Mouse (Mus musculus) heart, postnatal 0 days (tissue): Measurements from ENCODE around the gene Acbd7. TPM values are rescaled to one million over a fixed set of nuclear protein-coding genes. Genes with fewer than 3 reads are reported as not detected.

ENCODE experiments used
- ATAC-seq: fragments of 200-750 bp; cut with Nextera tagmentation; 2 replicates; pipeline ENCODE4 v1.8.0; 2017; ENCODE audit warnings: low read depth, moderate number of reproducible peaks, moderate library complexity; ENCODE audit not compliant: insufficient read depth
- DNase-seq: peaks from one replicate; pipeline ENCODE4 v3.0.0-alpha.2; 2016; ENCODE audit warnings: low spot score
- H3K27ac ChIP-seq: fragments of 300-500 bp; sonication (generic); 2 replicates; pipeline ENCODE4 v1.5.1; 2014; ENCODE audit warnings: low read depth, mild to moderate bottlenecking
- H3K27me3 ChIP-seq: fragments of 300-500 bp; sonication (generic); 2 replicates; pipeline ENCODE4 v1.6.1; 2014; ENCODE audit warnings: low read length, mixed read lengths; ENCODE audit not compliant: control insufficient read depth, insufficient read depth
- H3K36me3 ChIP-seq: fragments of 300-500 bp; sonication (generic); replicated peaks from 2 replicates; pipeline ENCODE4 v1.6.1; 2014; ENCODE audit warnings: low read length, mixed read lengths; ENCODE audit not compliant: control insufficient read depth, insufficient read depth
- H3K4me1 ChIP-seq: fragments of 300-500 bp; sonication (generic); 2 replicates; pipeline ENCODE4 v1.6.1; 2014; ENCODE audit warnings: antibody characterized with exemption; ENCODE audit not compliant: control insufficient read depth, insufficient read depth
- H3K4me2 ChIP-seq: fragments of 300-500 bp; sonication (generic); 2 replicates; pipeline ENCODE4 v1.6.1; 2014; ENCODE audit warnings: low read depth, mild to moderate bottlenecking, low read length, moderate library complexity
- H3K4me3 ChIP-seq: fragments of 300-500 bp; sonication (generic); 2 replicates; pipeline ENCODE4 v1.5.1; 2014; ENCODE audit warnings: low read depth, low read length
- H3K9ac ChIP-seq: fragments of 300-500 bp; sonication (generic); replicated peaks from 2 replicates; pipeline ENCODE4 v1.6.1; 2014; ENCODE audit warnings: low read depth, low read length, mixed read lengths
- H3K9me3 ChIP-seq: fragments of 300-500 bp; sonication (generic); replicated peaks from 2 replicates; pipeline ENCODE4 v1.6.1; 2016; ENCODE audit warnings: low read length; ENCODE audit not compliant: control insufficient read depth
- CTCF ChIP-seq: IDR thresholded peaks from 2 replicates; pipeline ENCODE4 v1.5.1; 2016; ENCODE audit warnings: antibody characterized with exemption, control low read depth, low read depth
- EP300 ChIP-seq: IDR thresholded peaks from 2 replicates; pipeline ENCODE4 v1.6.1; 2016; ENCODE audit warnings: antibody characterized with exemption, low read depth
- WGBS: fragments of 180-500 bp; shearing (Covaris S2); extraction: QIAGEN DNeasy Blood & Tissue Kit; methylation state at CpG from one replicate; pipeline ENCODE4 v1.1.7; 2014; 5-methylcytosine and 5-hydroxymethylcytosine counted together
- polyA plus RNA-seq: library from polyadenylated mRNA; unstranded; fragments of >200 nt; fragmentation: Nextera tagmentation; extraction: Ambion mirVana; gene quantifications from 2 replicates; pipeline ENCODE4 v1.2.1, GENCODE M21; 2015
- total RNA-seq: library from RNA; depleted of rRNA; stranded (reverse); fragments of >200 nt; gene quantifications from 2 replicates; pipeline ENCODE4 v1.2.3, GENCODE M21; 2014; ENCODE audit warnings: low replicate concordance; rRNA removed

Acbd7 gene
- total and polyA plus RNA-seq, 2 experiments from 2014 or later, result 0.79 TPM; not detected in 1

DNA sequence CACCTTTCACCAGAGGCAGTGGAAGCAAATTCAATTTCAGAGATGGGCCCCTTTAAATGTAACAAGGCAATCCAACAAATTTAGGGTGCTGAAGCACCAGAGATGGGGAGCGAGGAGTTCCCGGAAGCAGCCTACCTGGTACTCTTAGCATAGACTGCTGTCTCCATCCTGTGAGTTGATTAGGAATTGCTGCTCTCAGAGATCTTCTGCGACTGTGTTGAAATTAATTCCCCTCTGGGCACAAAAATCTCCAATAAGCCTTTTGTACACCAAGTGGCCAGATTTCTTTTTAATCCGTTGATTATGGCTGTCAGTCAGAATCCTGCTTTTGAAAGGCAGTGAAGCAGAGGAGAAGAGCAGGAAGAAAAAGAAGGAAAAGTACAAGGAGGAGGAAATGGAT lies 29.2 kb downstream of the Acbd7 start:
- Histone ChIP-seq H3K4me3 (no peak overlapping the region), H3K4me1 (no peaks in the 10 kb centered on the region), H3K9ac (no peak overlapping the region), H3K27ac (no peak overlapping the region), H3K4me2 (no peak overlapping the region), H3K9me3 (no peaks in the 10 kb centered on the region), H3K36me3 (no peaks in the 10 kb centered on the region), H3K27me3 (no peaks in the 10 kb centered on the region)
- DNase-seq (no peak), ATAC-seq (no peak)
- WGBS, result 67% methylated on average over 4 of the region's 4 CpGs
- no peak for TF ChIP-seq CTCF
- TF ChIP-seq EP300, result no peak

DNA sequence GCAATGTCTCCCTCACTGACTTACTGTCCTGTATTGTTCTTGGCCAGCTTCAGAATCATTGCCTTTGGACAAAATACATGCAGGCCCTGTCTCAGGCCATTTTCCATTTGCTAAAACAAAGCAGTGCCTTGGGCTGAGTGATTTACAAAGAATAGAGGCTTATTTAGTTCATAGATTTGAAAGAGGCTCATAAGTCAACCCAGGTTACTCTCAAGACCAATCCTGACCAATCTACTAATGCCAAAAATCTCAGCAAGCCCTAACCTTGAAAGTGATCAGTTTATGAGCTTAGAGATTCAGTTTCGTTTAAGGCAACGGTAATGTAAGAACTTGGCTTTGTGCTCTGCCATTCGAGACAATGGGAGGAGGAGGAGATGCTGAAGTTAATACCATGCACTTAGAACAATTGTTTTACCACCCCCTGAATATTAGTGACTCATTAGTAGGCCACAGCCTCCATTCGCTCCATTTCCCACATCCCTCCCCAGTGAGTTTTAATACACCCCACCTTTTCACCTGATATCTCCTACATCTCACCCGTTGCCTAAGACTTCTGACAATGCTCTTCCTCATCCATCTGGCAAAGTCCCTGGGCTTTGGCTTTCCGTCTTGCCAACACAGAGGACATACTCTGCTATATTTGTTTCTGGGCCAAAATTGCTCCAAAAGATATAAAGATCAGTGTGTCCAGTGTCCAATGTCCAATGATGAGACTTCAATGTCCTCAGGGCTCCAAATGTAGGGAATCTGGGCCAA lies 51.3 kb downstream of the Acbd7 start:
- no peak for TF ChIP-seq EP300
- TF ChIP-seq CTCF, result no peak
- ATAC-seq, result no peak
- H3K4me2 ChIP-seq, result no peak overlapping the region
- no peaks in the 10 kb centered on the region for H3K9me3 ChIP-seq
- DNase-seq, result no peak
- H3K9ac ChIP-seq, result no peak overlapping the region
- H3K4me3 ChIP-seq, result no peak overlapping the region
- no peaks in the 10 kb centered on the region for H3K4me1 ChIP-seq
- no peaks in the 10 kb centered on the region for H3K27me3 ChIP-seq
- WGBS, result 73% methylated on average over 6 of the region's 6 CpGs
- H3K27ac ChIP-seq, result no peak overlapping the region
- no peaks in the 10 kb centered on the region for H3K36me3 ChIP-seq

Other genes starting within 250 kb of the Acbd7 start
- 28.1 and 31.1 TPM in 2 replicates for gene Fam171a1, start 221.9 kb upstream of the Acbd7 start, total RNA-seq
- 14.8 and 15.4 TPM in 2 replicates for gene Fam171a1, start 221.9 kb upstream of the Acbd7 start, polyA plus RNA-seq
- gene Nmt2, start 52.0 kb upstream of the Acbd7 start, total RNA-seq, result 14.9 and 20.7 TPM in 2 replicates
- gene Nmt2, start 52.0 kb upstream of the Acbd7 start, polyA plus RNA-seq, result 17.3 and 18.1 TPM in 2 replicates
- gene Rpp38, start 3.5 kb upstream of the Acbd7 start, total RNA-seq, result 1.2 and 2.5 TPM in 2 replicates
- 10.1 and 11.3 TPM in 2 replicates for gene Rpp38, start 3.5 kb upstream of the Acbd7 start, polyA plus RNA-seq
- gene Olah, start 61.0 kb downstream of the Acbd7 start, total RNA-seq, result not detected in 2 replicates
- not detected in 2 replicates for gene Olah, start 61.0 kb downstream of the Acbd7 start, polyA plus RNA-seq
- gene Meig1, start 86.5 kb downstream of the Acbd7 start, total RNA-seq, result not detected in 2 replicates
- 0.44 and 1.6 TPM in 2 replicates for gene Meig1, start 86.5 kb downstream of the Acbd7 start, polyA plus RNA-seq
- gene Dclre1c, start 88.0 kb downstream of the Acbd7 start, total RNA-seq, result 1.6 and 3.1 TPM in 2 replicates
- 2.4 and 2.6 TPM in 2 replicates for gene Dclre1c, start 88.0 kb downstream of the Acbd7 start, polyA plus RNA-seq
- 1.7 and 2.7 TPM in 2 replicates for gene Suv39h2, start 138.9 kb downstream of the Acbd7 start, total RNA-seq
- gene Suv39h2, start 138.9 kb downstream of the Acbd7 start, polyA plus RNA-seq, result 2.1 and 2.2 TPM in 2 replicates
- gene Gm45902, start 176.6 kb downstream of the Acbd7 start, total RNA-seq, result 1.8 and 2.6 TPM in 2 replicates
- gene Gm45902, start 176.6 kb downstream of the Acbd7 start, polyA plus RNA-seq, result 1.5 and 1.7 TPM in 2 replicates
- gene Hspa14, start 176.6 kb downstream of the Acbd7 start, total RNA-seq, result 46.9 and 54.5 TPM in 2 replicates
- gene Hspa14, start 176.6 kb downstream of the Acbd7 start, polyA plus RNA-seq, result 45.3 and 47.1 TPM in 2 replicates
- 0.31 and 1.1 TPM in 2 replicates for gene Cdnf, start 176.9 kb downstream of the Acbd7 start, total RNA-seq
- 1.3 and 1.6 TPM in 2 replicates for gene Cdnf, start 176.9 kb downstream of the Acbd7 start, polyA plus RNA-seq
- gene Fam107b, start 234.3 kb downstream of the Acbd7 start, total RNA-seq, result 18.5 and 36.5 TPM in 2 replicates
- 9.2 and 9.6 TPM in 2 replicates for gene Fam107b, start 234.3 kb downstream of the Acbd7 start, polyA plus RNA-seq